Mouse (Mus musculus) mouse trophoblast stem cell (cell line): ENCODE results near the gene Pdilt.
"Not testable (repeated sequence)": the region's sequence is repeated elsewhere in the genome, so short reads cannot be mapped to it uniquely, and the experiment has no call there.

Experiments used
- in situ Hi-C, 2 experiments: fragments of 300-500 bp; cut with MseI, MboI; formaldehyde crosslinking; loops; 2 replicates in 1 of 2; 3 replicates in 1 of 2; pipeline ENCODE4 v1.15.1; 2025

Gene Pdilt

DNA sequence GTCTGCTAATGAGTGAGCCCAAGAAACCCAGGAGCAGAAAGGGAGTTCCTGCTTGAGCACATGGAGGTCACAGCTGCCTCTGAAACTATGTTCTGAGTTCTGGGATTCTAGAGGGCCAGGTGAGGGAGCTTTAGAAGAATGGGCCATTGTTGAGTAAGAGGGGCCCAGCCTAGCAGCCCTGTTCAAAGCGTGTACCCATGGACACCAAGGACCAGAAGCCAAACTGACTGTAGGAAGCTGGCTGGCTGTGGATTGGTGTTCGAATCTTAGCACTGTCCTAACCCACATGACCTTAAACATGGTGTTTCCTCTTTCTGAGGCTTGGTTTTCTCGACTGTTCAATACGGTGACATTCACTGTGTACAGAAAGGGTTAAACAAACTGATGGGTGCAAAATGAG lies at the start of gene Pdilt:
Gene Pdilt, minus strand, starts transcription at position 101 of the 400 bp plus-strand sequence.
- in situ Hi-C loops = no loop called here

DNA sequence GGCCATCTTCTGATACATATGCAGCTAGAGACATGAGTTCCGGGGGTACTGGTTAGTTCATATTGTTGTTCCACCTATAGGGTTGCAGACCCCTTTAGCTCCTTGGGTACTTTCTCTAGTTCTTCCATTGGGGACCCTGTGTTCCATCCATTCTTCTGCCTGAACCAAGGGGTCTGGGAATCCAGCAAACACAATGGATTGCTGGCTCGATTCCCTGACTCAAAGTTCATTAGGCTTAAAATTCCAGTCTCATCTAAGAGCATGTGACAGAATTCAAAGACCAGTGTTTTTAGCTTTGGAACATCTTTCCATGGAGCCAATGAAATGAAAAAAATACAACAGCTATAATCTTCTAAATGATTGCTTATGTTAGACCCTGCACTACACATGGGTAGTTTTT lies 39.2 kb upstream of the Pdilt start:
- in situ Hi-C loops = not testable (repeated sequence)

GRCm38 (mm10) chr7:119561441-119561840 lies 38.2 kb upstream of the Pdilt start:
- in situ Hi-C loops = no loop called here

DNA sequence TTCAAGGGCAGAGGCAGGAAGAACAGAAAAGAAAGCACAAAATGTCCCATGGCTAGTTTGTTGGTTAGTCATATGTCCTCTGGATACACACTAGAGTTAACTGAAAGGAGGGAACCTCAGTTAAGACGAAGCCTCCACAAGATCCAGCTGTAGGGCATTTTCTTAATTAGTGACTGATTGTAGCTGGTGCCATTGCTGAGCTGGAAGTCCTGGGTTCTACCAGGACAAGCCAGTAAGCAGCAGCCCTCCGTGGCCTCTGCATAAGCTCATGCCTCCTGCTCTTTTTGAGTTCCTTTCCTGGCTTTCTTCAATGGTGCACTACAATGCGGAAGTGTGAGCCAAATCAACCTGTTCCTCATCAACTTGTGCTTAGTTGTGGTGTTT lies 37.2 kb upstream of the Pdilt start:
- in situ Hi-C loops = no loop called here

GRCm38 (mm10) chr7:119559789-119560451 lies 36.6 kb upstream of the Pdilt start:
- in situ Hi-C loops = no loop called here

GRCm38 (mm10) chr7:119554040-119554439 lies 30.8 kb upstream of the Pdilt start, which contains the start of gene Acsm2:
Acsm2 (plus strand) TSS chr7:119554340.
- in situ Hi-C loops = no loop called here

- in situ Hi-C loops = no loop called here
Measured at GRCm38 (mm10) chr7:119550471-119551222, 27.4 kb upstream of the Pdilt start.

DNA sequence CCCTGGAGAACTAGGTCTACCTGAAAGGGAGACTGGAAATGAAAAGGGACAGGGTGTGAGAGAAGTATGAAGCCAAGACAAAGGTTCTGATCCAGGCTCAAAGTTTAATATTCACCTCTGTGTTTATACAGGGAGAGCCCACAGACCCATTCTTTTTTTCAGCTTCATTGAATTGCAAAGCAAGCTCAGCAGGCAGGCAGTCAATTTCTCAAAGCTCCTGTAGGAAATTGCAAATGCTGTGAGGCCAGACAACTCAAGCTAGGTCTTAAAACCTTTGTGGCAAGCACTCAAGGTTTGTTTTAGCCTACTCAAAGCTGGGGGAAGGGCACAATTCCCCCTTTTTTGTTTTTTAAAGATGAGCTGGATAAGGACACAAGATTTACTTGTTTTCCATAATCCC lies 22.3 kb upstream of the Pdilt start:
- in situ Hi-C loops = no loop called here

- in situ Hi-C loops = no loop called here
Measured at GRCm38 (mm10) chr7:119542445-119542844, 19.2 kb upstream of the Pdilt start.

- in situ Hi-C loops = no loop called here
Measured at GRCm38 (mm10) chr7:119534389-119534788, 11.1 kb upstream of the Pdilt start.

- in situ Hi-C loops = no loop called here
Measured at GRCm38 (mm10) chr7:119532924-119533323, 9.6 kb upstream of the Pdilt start.

- in situ Hi-C loops = no loop called here
Measured at GRCm38 (mm10) chr7:119528617-119529016, 5.3 kb upstream of the Pdilt start.

GRCm38 (mm10) chr7:119527548-119527947 lies 4.3 kb upstream of the Pdilt start:
- in situ Hi-C loops = no loop called here

DNA sequence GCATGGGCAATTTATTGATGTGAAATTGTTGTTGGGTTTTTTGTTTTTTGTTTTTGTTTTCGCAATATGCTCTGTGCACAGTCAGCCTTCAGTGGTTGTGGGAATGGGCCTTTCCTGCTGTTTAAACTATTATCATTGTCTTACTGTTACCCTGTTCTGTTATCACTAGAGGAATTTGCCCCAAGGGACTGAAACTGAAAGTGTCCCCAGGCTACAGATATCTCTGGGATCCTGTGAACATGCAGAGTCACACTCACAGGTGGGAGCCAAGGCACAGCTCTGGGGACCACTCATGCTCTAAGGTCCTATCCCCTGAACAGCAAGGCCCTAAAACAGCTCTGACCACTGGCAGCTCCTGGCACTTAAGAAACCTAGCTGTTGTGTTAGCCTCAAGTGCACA lies 3.8 kb upstream of the Pdilt start:
- in situ Hi-C loops = no loop called here

DNA sequence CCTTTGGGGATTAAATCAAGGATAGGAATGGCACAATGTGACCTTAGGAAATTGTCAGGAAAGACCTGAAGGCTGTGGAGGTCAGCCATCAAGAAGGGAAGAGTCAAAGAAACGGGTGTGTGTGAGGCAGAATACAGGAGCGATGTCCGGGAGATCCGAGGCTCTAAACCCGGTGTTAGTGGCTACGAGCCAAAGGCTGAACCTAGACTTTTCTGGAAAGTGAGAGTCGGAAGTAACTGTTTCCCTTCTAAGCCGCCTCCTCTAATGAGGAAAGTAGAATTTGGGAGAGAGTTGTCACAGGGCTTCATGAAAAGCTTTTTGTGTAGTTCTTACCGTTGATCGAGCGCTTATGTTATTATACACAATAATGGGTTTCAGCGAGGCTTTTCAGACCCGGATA lies 3.2 kb upstream of the Pdilt start:
- in situ Hi-C loops = no loop called here

- in situ Hi-C loops = no loop called here
Measured at GRCm38 (mm10) chr7:119525881-119526281, 2.6 kb upstream of the Pdilt start.

DNA sequence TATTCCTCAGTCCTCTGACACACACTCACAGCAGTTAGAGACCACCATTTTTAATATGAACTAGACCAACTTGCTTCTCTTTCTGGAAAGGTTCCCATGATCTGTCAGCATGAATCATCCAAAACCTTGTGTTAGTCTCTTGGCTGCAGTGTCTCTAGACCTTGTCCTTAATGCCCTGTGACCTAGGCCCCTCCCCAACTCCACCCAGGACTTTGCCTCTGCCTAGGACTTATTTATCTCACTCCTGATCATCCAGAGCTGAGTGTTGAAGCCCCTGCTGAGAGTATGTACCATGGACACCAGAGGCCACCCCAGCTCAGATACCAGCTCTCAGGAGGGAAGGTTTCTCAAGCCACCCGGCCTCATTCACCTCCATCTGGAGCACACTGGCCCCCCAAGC lies 904 bp downstream of the Pdilt start:
- in situ Hi-C loops = no loop called here

DNA sequence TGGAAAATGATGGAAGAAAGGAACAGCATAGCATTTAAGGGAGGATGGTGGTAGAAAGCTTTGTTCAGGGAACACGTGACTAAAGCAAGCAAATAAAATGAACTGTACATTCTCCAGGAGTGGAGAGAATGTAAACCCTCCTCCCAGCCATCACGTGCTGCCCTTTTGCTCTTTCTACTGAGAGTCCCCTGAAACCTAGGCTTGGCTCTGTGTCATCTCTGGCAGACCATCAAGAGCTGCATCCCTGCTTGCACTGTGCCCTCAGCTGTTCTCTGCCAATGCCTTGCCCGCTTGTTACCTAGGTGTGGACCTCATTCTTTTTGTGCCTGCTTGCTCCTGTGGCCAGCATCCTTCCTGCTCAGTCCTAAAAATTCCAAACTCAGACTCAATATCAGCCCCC lies 1.5 kb downstream of the Pdilt start:
- in situ Hi-C loops = no loop called here

- in situ Hi-C loops = loop anchor here (10.0 kb wide), 1 partner anchor 505 kb away; no protein-coding TSS in a partner anchor
Measured at GRCm38 (mm10) chr7:119519654-119520053, 3.6 kb downstream of the Pdilt start.

GRCm38 (mm10) chr7:119519163-119519562 lies 4.1 kb downstream of the Pdilt start, which contains the start of gene Acsm5:
Acsm5 (plus strand) TSS chr7:119519463.
- in situ Hi-C loops = loop anchor here (10.0 kb wide), 1 partner anchor 504 kb away; no protein-coding TSS in a partner anchor

- in situ Hi-C loops = loop anchor here (10.0 kb wide), 1 partner anchor 501 kb away; no protein-coding TSS in a partner anchor
Measured at GRCm38 (mm10) chr7:119516272-119516558, 7.1 kb downstream of the Pdilt start.

GRCm38 (mm10) chr7:119515492-119516271 lies 7.6 kb downstream of the Pdilt start:
- in situ Hi-C loops = loop anchor here (10.0 kb wide), 1 partner anchor 501 kb away; no protein-coding TSS in a partner anchor
